Mouse (Mus musculus): ENCODE measurements around the gene Olfr1049. TPM values are rescaled to one million over a fixed set of nuclear protein-coding genes. Genes with fewer than 3 reads are reported as not detected.
"Not testable (repeated sequence)": the region's sequence is repeated elsewhere in the genome, so short reads cannot be mapped to it uniquely, and the experiment has no call there.

Olfr1049 gene
- not detected in 2 replicates for polyA plus RNA-seq (2014; fragmentation: Nextera tagmentation; extraction: Ambion mirVana)

DNA sequence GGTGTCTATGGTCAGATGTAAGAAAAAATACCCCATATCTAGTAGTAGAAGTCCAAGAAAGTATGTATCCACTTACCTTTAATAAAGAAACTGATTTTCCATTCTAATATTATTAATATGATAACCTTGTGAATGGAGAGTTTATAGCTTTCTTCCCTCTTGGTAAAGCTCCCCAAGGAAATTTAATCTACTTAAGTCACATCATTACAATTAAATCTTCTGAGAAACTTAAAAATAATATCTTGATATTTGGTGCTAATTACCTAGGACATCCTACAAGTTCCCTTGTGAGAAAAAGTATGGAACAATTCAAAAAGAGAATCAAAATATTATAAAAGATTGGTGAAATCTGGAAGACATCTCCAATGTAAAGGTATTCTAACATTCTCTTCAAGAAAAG lies at the start of gene Olfr1049:
Olfr1049 (minus strand) TSS at position 101 of the 400 bp plus-strand sequence.
- H3K27ac ChIP-seq (ENCODE audit: low read depth); DNase-seq (ENCODE audit: low spot score); H3K4me2 ChIP-seq (ENCODE audit: low read length); H3K27me3 ChIP-seq (replicated peaks; ENCODE audit: control insufficient read depth, insufficient read depth, low read length); H3K4me3 ChIP-seq (ENCODE audit: low read depth, low read length); H3K9me3 ChIP-seq (ENCODE audit: control insufficient read depth, low read length); H3K9ac ChIP-seq (ENCODE audit: low read length); ATAC-seq (replicated peaks; ENCODE audit: low FRiP score, low TSS enrichment, low read depth); H3K4me1 ChIP-seq (replicated peaks; ENCODE audit: control insufficient read depth, insufficient read depth, low read length); H3K36me3 ChIP-seq (ENCODE audit: control insufficient read depth, insufficient read depth, low read length): not testable (repeated sequence)

DNA sequence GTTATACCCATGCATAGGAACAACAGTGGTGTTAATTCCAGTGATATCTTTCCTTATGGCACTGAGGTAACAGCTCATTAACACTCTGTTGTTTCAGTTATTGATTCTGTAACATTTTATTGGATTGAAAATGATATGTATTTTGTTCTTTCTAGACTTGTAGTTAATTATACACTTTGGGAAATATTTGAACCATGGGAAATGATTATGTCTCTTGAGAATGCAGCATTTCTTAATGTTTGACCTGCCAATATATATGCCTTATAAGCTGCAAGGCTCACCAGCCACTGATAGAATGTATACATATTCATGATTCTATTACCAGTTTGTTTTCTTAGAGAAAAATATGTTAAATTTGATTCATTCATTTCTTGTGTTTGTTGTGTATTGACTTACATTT lies 34.0 kb upstream of the Olfr1049 start, which contains the start of gene Olfr1052:
Olfr1052 (plus strand) TSS at position 301 of the 400 bp plus-strand sequence.
- ATAC-seq (replicated peaks; ENCODE audit: low FRiP score, low TSS enrichment, low read depth) (no peak), DNase-seq (ENCODE audit: low spot score) (no peak)
- Histone ChIP-seq H3K9ac (ENCODE audit: low read length) (no peak within 1 kb of the TSS), H3K4me1 (replicated peaks; ENCODE audit: control insufficient read depth, insufficient read depth, low read length) (no peaks in the 10 kb centered on the region), H3K4me3 (ENCODE audit: low read depth, low read length) (no peak within 1 kb of the TSS), H3K36me3 (ENCODE audit: control insufficient read depth, insufficient read depth, low read length) (no peaks in the 10 kb centered on the region), H3K9me3 (ENCODE audit: control insufficient read depth, low read length) (no peaks in the 10 kb centered on the region), H3K27me3 (replicated peaks; ENCODE audit: control insufficient read depth, insufficient read depth, low read length) (no peaks in the 10 kb centered on the region), H3K27ac (ENCODE audit: low read depth) (no peak within 1 kb of the TSS), H3K4me2 (ENCODE audit: low read length) (no peak within 1 kb of the TSS)

DNA sequence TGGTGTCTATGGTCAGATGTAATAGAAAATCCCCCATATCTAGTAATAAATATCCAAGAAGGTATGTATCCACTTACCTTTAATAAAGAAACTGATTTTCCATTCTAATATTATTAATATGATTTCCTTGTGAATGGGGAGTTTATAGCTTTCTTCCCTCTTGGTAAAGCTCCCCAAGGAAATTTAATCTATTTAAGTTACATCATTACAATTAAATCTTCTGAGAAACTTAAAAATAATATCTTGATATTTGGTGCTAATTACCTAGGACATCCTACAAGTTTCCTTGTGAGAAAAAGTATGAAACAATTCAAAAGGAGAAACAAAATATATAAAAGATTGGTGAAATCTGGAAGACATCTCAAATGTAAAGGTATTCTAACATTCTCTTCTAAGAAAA lies 20.9 kb upstream of the Olfr1049 start, which contains the start of gene Olfr1051:
Olfr1051 (minus strand) TSS at position 101 of the 400 bp plus-strand sequence.
- DNase-seq (ENCODE audit: low spot score); H3K9ac ChIP-seq (ENCODE audit: low read length); ATAC-seq (replicated peaks; ENCODE audit: low FRiP score, low TSS enrichment, low read depth): not testable (repeated sequence)

DNA sequence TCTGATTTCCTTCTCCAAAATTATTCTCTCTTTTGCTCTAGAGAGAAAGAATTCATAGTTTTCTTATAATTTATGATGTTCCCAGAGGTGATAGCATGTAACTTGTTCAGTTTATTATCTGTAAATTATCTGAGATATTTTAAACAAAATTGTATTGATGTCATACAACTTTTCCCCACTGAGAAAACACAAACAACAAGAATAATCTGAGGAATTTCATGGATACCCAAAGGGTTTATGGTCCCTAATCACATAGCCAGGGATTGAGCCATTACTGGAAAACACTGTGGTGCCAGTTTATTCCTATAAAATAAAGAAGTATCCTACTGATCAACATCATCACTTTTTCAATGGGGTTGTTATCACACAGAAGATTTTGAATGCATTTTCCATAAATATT lies 17.9 kb downstream of the Olfr1049 start, which contains the start of gene Olfr1048:
Olfr1048 (minus strand) TSS at position 101 of the 400 bp plus-strand sequence.
- H3K36me3 ChIP-seq (ENCODE audit: control insufficient read depth, insufficient read depth, low read length) = no peaks in the 10 kb centered on the region
- no peak within 1 kb of the TSS for H3K9ac ChIP-seq (ENCODE audit: low read length)
- DNase-seq (ENCODE audit: low spot score) (no peak), ATAC-seq (replicated peaks; ENCODE audit: low FRiP score, low TSS enrichment, low read depth) (no peak)
- no peaks in the 10 kb centered on the region for H3K9me3 ChIP-seq (ENCODE audit: control insufficient read depth, low read length)
- H3K4me1 ChIP-seq (replicated peaks; ENCODE audit: control insufficient read depth, insufficient read depth, low read length) = no peaks in the 10 kb centered on the region
- H3K27ac ChIP-seq (ENCODE audit: low read depth) = no peak within 1 kb of the TSS
- H3K4me3 ChIP-seq (ENCODE audit: low read depth, low read length) = no peak within 1 kb of the TSS
- no peaks in the 10 kb centered on the region for H3K27me3 ChIP-seq (replicated peaks; ENCODE audit: control insufficient read depth, insufficient read depth, low read length)
- H3K4me2 ChIP-seq (ENCODE audit: low read length) = no peak within 1 kb of the TSS

More for the DNA sequence above, 20.9 kb upstream of the Olfr1049 start, which contains the start of gene Olfr1051:
- not testable (repeated sequence) for H3K36me3 ChIP-seq (ENCODE audit: control insufficient read depth, insufficient read depth, low read length); H3K9me3 ChIP-seq (ENCODE audit: control insufficient read depth, low read length); H3K4me1 ChIP-seq (replicated peaks; ENCODE audit: control insufficient read depth, insufficient read depth, low read length); H3K27ac ChIP-seq (ENCODE audit: low read depth); H3K4me3 ChIP-seq (ENCODE audit: low read depth, low read length); H3K4me2 ChIP-seq (ENCODE audit: low read length); H3K27me3 ChIP-seq (replicated peaks; ENCODE audit: control insufficient read depth, insufficient read depth, low read length)

DNA sequence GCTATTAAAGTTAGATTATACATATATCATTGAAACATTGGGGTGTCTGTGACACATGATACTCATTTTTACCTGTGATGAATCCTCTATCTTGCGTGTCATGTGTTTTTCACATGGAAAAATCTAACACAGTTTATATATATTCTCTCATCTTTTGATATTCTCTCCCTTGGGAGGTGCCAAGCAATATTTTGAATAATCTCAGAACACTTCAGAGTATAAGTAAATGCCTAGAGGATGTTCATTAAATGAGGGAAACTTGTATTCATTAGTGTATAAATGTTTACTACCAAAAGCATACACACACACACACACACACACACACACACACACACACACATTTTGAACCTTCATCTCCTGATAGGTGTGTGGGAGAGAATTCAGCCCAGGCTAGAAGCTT lies 26.8 kb downstream of the Olfr1049 start, which contains the start of gene Olfr1047:
Olfr1047 (minus strand) TSS at position 101 of the 400 bp plus-strand sequence.
- DNase-seq (ENCODE audit: low spot score) = no peak
- H3K27me3 ChIP-seq (replicated peaks; ENCODE audit: control insufficient read depth, insufficient read depth, low read length) = no peaks in the 10 kb centered on the region
- H3K4me3 ChIP-seq (ENCODE audit: low read depth, low read length) = no peak within 1 kb of the TSS
- H3K4me2 ChIP-seq (ENCODE audit: low read length) = no peak within 1 kb of the TSS
- 91% methylated on average over 1 of the region's 1 CpGs for WGBS
- no peak for ATAC-seq (replicated peaks; ENCODE audit: low FRiP score, low TSS enrichment, low read depth)
- no peak within 1 kb of the TSS for H3K27ac ChIP-seq (ENCODE audit: low read depth)
- H3K36me3 ChIP-seq (ENCODE audit: control insufficient read depth, insufficient read depth, low read length) = no peaks in the 10 kb centered on the region
- H3K9me3 ChIP-seq (ENCODE audit: control insufficient read depth, low read length) = no peaks in the 10 kb centered on the region
- H3K9ac ChIP-seq (ENCODE audit: low read length) = no peak within 1 kb of the TSS
- H3K4me1 ChIP-seq (replicated peaks; ENCODE audit: control insufficient read depth, insufficient read depth, low read length) = no peaks in the 10 kb centered on the region

DNA sequence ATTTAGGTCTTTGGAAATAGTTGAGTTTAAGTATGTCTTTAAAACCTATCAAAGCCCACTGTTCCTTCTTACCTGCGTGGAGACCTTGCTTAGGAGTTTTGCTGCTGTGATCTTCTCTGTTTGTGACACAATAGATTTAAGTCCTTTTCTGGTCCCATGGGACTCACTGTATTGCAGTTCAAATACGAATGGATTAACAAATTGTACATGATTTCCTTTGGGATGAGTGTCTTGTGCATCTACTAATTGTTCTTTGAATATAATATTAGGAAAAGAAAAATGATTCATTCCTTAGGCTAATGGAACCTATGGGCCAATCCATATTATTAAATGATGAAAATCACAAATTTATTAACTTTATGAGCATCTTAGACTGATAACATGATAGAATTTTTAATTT lies 38.9 kb downstream of the Olfr1049 start, which contains the start of gene Olfr1046:
Olfr1046 (minus strand) TSS at position 101 of the 400 bp plus-strand sequence.
- no peak within 1 kb of the TSS for H3K9ac ChIP-seq (ENCODE audit: low read length)
- ATAC-seq (replicated peaks; ENCODE audit: low FRiP score, low TSS enrichment, low read depth) = no peak
- H3K4me2 ChIP-seq (ENCODE audit: low read length) = no peak within 1 kb of the TSS
- DNase-seq (ENCODE audit: low spot score) = no peak
- no peak within 1 kb of the TSS for H3K27ac ChIP-seq (ENCODE audit: low read depth)
- no peak within 1 kb of the TSS for H3K4me3 ChIP-seq (ENCODE audit: low read depth, low read length)
- no peaks in the 10 kb centered on the region for H3K9me3 ChIP-seq (ENCODE audit: control insufficient read depth, low read length)
- no peaks in the 10 kb centered on the region for H3K27me3 ChIP-seq (replicated peaks; ENCODE audit: control insufficient read depth, insufficient read depth, low read length)
- 70% methylated on average over 2 of the region's 2 CpGs for WGBS
- no peaks in the 10 kb centered on the region for H3K4me1 ChIP-seq (replicated peaks; ENCODE audit: control insufficient read depth, insufficient read depth, low read length)
- H3K36me3 ChIP-seq (ENCODE audit: control insufficient read depth, insufficient read depth, low read length) = no peaks in the 10 kb centered on the region

Other genes starting within 250 kb of the Olfr1049 start
- 2.3 and 2.7 TPM in 2 replicates for gene Olfr1033, start 237.7 kb downstream of the Olfr1049 start, polyA plus RNA-seq (2014; fragmentation: Nextera tagmentation; extraction: Ambion mirVana)
- 0.07 TPM in 1 of 2 replicates, not detected in the other for gene Olfr1034, start 212.5 kb downstream of the Olfr1049 start, polyA plus RNA-seq (2014; fragmentation: Nextera tagmentation; extraction: Ambion mirVana)
- not detected in 2 replicates for gene Olfr1036, start 184.3 kb downstream of the Olfr1049 start, polyA plus RNA-seq (2014; fragmentation: Nextera tagmentation; extraction: Ambion mirVana)
- not detected in 2 replicates for gene Olfr1037, start 170.9 kb downstream of the Olfr1049 start, polyA plus RNA-seq (2014; fragmentation: Nextera tagmentation; extraction: Ambion mirVana)
- not detected in 2 replicates for gene Olfr1039, start 122.4 kb downstream of the Olfr1049 start, polyA plus RNA-seq (2014; fragmentation: Nextera tagmentation; extraction: Ambion mirVana)
- not detected in 2 replicates for gene Olfr1040, start 111.6 kb downstream of the Olfr1049 start, polyA plus RNA-seq (2014; fragmentation: Nextera tagmentation; extraction: Ambion mirVana)
- not detected in 2 replicates for gene Olfr1042, start 96.5 kb downstream of the Olfr1049 start, polyA plus RNA-seq (2014; fragmentation: Nextera tagmentation; extraction: Ambion mirVana)
- gene Olfr1043, start 90.8 kb downstream of the Olfr1049 start, polyA plus RNA-seq (2014; fragmentation: Nextera tagmentation; extraction: Ambion mirVana) = not detected in 2 replicates
- gene Olfr1044, start 80.5 kb downstream of the Olfr1049 start, polyA plus RNA-seq (2014; fragmentation: Nextera tagmentation; extraction: Ambion mirVana) = not detected in 2 replicates
- not detected in 2 replicates for gene Olfr52, start 72.6 kb downstream of the Olfr1049 start, polyA plus RNA-seq (2014; fragmentation: Nextera tagmentation; extraction: Ambion mirVana)
- not detected in 2 replicates for gene Olfr1045, start 55.3 kb downstream of the Olfr1049 start, polyA plus RNA-seq (2014; fragmentation: Nextera tagmentation; extraction: Ambion mirVana)
- gene Olfr1046, start 39.0 kb downstream of the Olfr1049 start, polyA plus RNA-seq (2014; fragmentation: Nextera tagmentation; extraction: Ambion mirVana) = not detected in 2 replicates
- gene Olfr1047, start 26.9 kb downstream of the Olfr1049 start, polyA plus RNA-seq (2014; fragmentation: Nextera tagmentation; extraction: Ambion mirVana) = not detected in 2 replicates
- not detected in 2 replicates for gene Olfr1048, start 18.0 kb downstream of the Olfr1049 start, polyA plus RNA-seq (2014; fragmentation: Nextera tagmentation; extraction: Ambion mirVana)
- gene Olfr1051, start 20.8 kb upstream of the Olfr1049 start, polyA plus RNA-seq (2014; fragmentation: Nextera tagmentation; extraction: Ambion mirVana) = not detected in 2 replicates
- gene Olfr1052, start 34.1 kb upstream of the Olfr1049 start, polyA plus RNA-seq (2014; fragmentation: Nextera tagmentation; extraction: Ambion mirVana) = not detected in 2 replicates
- gene Olfr1053, start 57.0 kb upstream of the Olfr1049 start, polyA plus RNA-seq (2014; fragmentation: Nextera tagmentation; extraction: Ambion mirVana) = not detected in 2 replicates
- not detected in 2 replicates for gene Olfr1054, start 77.1 kb upstream of the Olfr1049 start, polyA plus RNA-seq (2014; fragmentation: Nextera tagmentation; extraction: Ambion mirVana)
- not detected in 2 replicates for gene Olfr1055, start 92.0 kb upstream of the Olfr1049 start, polyA plus RNA-seq (2014; fragmentation: Nextera tagmentation; extraction: Ambion mirVana)
- not detected in 2 replicates for gene Olfr1056, start 104.1 kb upstream of the Olfr1049 start, polyA plus RNA-seq (2014; fragmentation: Nextera tagmentation; extraction: Ambion mirVana)
- gene Olfr1057, start 120.1 kb upstream of the Olfr1049 start, polyA plus RNA-seq (2014; fragmentation: Nextera tagmentation; extraction: Ambion mirVana) = not detected in 2 replicates
- not detected in 2 replicates for gene Olfr1058, start 130.2 kb upstream of the Olfr1049 start, polyA plus RNA-seq (2014; fragmentation: Nextera tagmentation; extraction: Ambion mirVana)
- not detected in 2 replicates for gene Olfr1061, start 155.7 kb upstream of the Olfr1049 start, polyA plus RNA-seq (2014; fragmentation: Nextera tagmentation; extraction: Ambion mirVana)
- not detected in 2 replicates for gene Olfr1062, start 168.4 kb upstream of the Olfr1049 start, polyA plus RNA-seq (2014; fragmentation: Nextera tagmentation; extraction: Ambion mirVana)
- gene Olfr1065, start 192.3 kb upstream of the Olfr1049 start, polyA plus RNA-seq (2014; fragmentation: Nextera tagmentation; extraction: Ambion mirVana) = not detected in 2 replicates
- gene Olfr1066, start 197.9 kb upstream of the Olfr1049 start, polyA plus RNA-seq (2014; fragmentation: Nextera tagmentation; extraction: Ambion mirVana) = not detected in 2 replicates
- not detected in 2 replicates for gene Olfr228, start 229.1 kb upstream of the Olfr1049 start, polyA plus RNA-seq (2014; fragmentation: Nextera tagmentation; extraction: Ambion mirVana)